Mouse (Mus musculus) kidney, adult 2 months (tissue): ENCODE measurements around the gene Macrod2.

ENCODE experiments used
- CTCF ChIP-seq: fragments of 200-500 bp; conservative IDR thresholded peaks from 2 replicates; pipeline ENCODE4 v1.5.1; 2011; ENCODE audit warnings: low read depth, mild to moderate bottlenecking, control low read depth, low read length, moderate library complexity, mixed read lengths; ENCODE audit not compliant: insufficient read depth, insufficient read length
- POLR2A ChIP-seq: fragments of 200-500 bp; IDR thresholded peaks from one replicate; pipeline ENCODE4 v1.6.1; 2011; ENCODE audit warnings: low read depth, low read length, control low read depth

DNA sequence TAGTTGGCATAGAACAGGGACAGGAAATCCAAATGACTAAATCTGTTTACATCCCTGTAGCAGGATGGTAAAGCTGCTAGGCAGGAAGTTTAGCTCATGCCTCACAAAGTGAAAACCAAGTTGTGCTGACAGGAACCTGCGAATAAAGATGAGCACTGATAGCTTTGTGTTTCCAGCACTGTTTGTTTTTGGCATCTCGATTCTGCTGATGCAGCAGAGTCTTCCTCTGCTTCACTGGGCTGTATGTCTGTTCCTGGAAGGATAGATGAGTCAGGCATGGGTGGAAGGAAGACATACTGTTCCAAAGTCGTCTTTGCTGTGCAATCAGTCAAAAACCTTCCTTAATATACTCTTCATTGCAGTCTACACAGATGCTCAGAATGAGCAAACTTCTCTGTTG is 942.6 kb downstream of the Macrod2 start:
- TF ChIP-seq POLR2A (no peak), CTCF (no peak)
